Mouse (Mus musculus) lung, adult 2 months (tissue): Measurements from ENCODE around the gene Fgfr3. TPM values are rescaled to one million over a fixed set of nuclear protein-coding genes. Genes with fewer than 3 reads are reported as not detected.

Source experiments
- DNase-seq: peaks from one replicate; pipeline ENCODE4 v3.0.0; 2022
- H3K4me1 ChIP-seq: fragments of 200-500 bp; 2 replicates; pipeline ENCODE4 v1.6.1; 2011; ENCODE audit warnings: low read length; ENCODE audit not compliant: control insufficient read depth, insufficient read depth
- H3K4me3 ChIP-seq: fragments of 200-500 bp; replicated peaks from 2 replicates; pipeline ENCODE3; 2011; ENCODE audit warnings: low read depth, mild to moderate bottlenecking, control low read depth, low read length; ENCODE audit errors: extremely low read depth
- CTCF ChIP-seq: fragments of 200-500 bp; IDR thresholded peaks from 2 replicates; pipeline ENCODE4 v1.5.1; 2011; ENCODE audit warnings: mild to moderate bottlenecking, low read length, control low read depth; ENCODE audit not compliant: insufficient read depth
- POLR2A ChIP-seq: fragments of 200-500 bp; IDR thresholded peaks from 2 replicates; pipeline ENCODE4 v1.6.1; 2011; ENCODE audit warnings: low read depth, mild to moderate bottlenecking, control low read depth, low read length, borderline replicate concordance; ENCODE audit errors: extremely low read depth
- WGBS: fragments of 180-500 bp; shearing (Covaris S2); methylation state at CpG from one replicate; pipeline ENCODE4 v1.1.7; 2018; 5-methylcytosine and 5-hydroxymethylcytosine counted together
- polyA plus RNA-seq: library from polyadenylated mRNA; depleted of rRNA; stranded (reverse); fragments of >200 nt; gene quantifications from 2 replicates; pipeline ENCODE4 v1.2.3, GENCODE M21; 2012

The Fgfr3 gene
- polyA plus RNA-seq, 1 experiment: 237 TPM

DNA sequence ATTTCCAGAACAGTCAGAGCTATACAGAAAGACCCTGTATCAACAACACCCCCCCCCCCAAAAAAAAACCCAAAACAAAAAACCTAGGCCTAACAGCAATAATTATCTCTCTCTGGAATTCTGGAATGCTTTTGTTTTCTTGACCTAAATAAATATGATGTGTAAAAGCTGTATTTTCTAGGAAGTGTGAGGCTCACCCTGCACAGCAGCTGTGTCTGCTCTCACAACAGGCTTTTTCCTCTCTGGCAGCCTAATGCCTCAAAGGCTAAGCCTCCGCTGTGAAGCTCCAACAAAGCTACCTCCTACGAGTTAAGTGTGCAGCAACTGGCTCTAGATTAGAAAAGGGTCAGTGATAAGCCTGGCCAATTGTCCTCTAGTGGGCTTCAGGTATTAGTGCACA is 12.4 kb upstream of the Fgfr3 start:
- H3K4me3 ChIP-seq: no peak overlapping the region
- H3K4me1 ChIP-seq: peaks cover 23% of the 10 kb centered on the region
- no peak for DNase-seq
- 51% methylated on average over 2 of the region's 2 CpGs for WGBS
- TF ChIP-seq CTCF (no peak), POLR2A (no peak)

- TF ChIP-seq POLR2A (no peak), CTCF (no peak)
- Histone ChIP-seq H3K4me3 (no peak overlapping the region), H3K4me1 (0 out of 2 replicates have a peak, but pooled peaks cover 3% of the 10 kb centered on the region)
- DNase-seq: no peak
- 71% methylated on average over 2 of the region's 2 CpGs for WGBS
Observed at GRCm38 (mm10) chr5:33712550-33712949, 8.9 kb upstream of the Fgfr3 start.

DNA sequence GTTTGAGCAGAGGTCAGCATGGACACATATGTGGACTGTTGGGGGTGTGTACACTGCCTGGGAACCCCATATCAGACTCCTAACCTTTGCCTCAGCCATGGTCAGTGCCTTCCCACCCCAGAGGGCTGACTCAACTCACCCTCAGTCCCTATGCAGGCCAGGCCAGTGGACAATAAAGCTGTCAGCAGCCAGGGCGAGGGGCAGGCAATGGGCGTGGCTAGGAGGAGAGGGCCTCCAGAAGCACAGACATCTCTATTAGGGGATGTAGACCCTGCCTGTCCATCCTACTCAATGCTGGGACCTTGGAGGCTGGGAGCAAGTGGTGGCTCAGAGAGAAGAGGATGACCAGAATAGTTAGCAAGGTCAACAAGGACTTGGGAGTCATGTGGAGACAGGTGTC is 6.3 kb upstream of the Fgfr3 start:
- no peak for DNase-seq
- H3K4me3 ChIP-seq: no peak overlapping the region
- no peaks in the 10 kb centered on the region for H3K4me1 ChIP-seq
- WGBS: 80% methylated on average over 2 of the region's 2 CpGs
- TF ChIP-seq POLR2A (no peak), CTCF (no peak)

GRCm38 (mm10) chr5:33716467-33716866 is 5.0 kb upstream of the Fgfr3 start:
- no peak for TF ChIP-seq POLR2A
- no peak for TF ChIP-seq CTCF
- 77% methylated on average over 6 of the region's 6 CpGs for WGBS
- no peak for DNase-seq
- Histone ChIP-seq H3K4me1 (0 out of 2 replicates have a peak, but pooled peaks cover 4% of the 10 kb centered on the region), H3K4me3 (no peak overlapping the region)

DNA sequence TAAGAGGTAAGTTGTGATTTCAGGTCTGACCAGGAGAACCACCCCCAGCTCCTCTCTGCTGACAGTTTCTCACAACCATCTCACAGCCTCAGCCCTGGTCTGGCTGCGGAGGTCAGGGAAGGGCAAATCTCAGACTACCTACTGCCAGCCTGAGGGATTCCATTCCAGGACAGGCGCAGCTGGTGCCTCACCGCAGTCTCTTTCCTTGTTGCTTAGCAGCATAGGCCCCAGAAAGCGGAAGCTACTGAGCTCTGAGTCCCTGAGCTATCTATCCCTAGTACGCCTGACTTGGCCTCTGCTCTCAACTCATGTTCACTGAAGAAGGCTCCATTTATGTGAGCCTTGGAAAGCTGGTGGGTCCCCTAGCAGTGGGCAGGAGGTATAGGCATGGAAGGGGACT is 3.0 kb upstream of the Fgfr3 start:
- 86% methylated on average over 5 of the region's 5 CpGs for WGBS

GRCm38 (mm10) chr5:33720852-33721490 is 503 bp upstream of the Fgfr3 start:
- TF ChIP-seq POLR2A: no peak
- TF ChIP-seq CTCF: no peak
- Histone ChIP-seq H3K4me3 (peak overlapping the region; percentile 89), H3K4me1 (peaks cover 7% of the 10 kb centered on the region; the same call in 1 of the 2 replicates)
- 25% methylated on average over 8 of the region's 8 CpGs for WGBS
- no peak for DNase-seq

More for the DNA sequence above, 3.0 kb upstream of the Fgfr3 start:
- no peak for DNase-seq
- Histone ChIP-seq H3K4me3 (no peak overlapping the region), H3K4me1 (0 out of 2 replicates have a peak, but pooled peaks cover 4% of the 10 kb centered on the region)
- no peak for TF ChIP-seq POLR2A
- TF ChIP-seq CTCF: no peak

- TF ChIP-seq CTCF: 0 out of 2 replicates have a peak, but pooled peaks have one; percentile 2
- TF ChIP-seq POLR2A: no peak
- Histone ChIP-seq H3K4me1 (peaks cover 18% of the 10 kb centered on the region), H3K4me3 (peak overlapping the region; percentile 89)
- WGBS: under 1% methylated on average over 53 of the region's 53 CpGs
- no peak for DNase-seq
Observed at GRCm38 (mm10) chr5:33722266-33723018, 968 bp downstream of the Fgfr3 start.

GRCm38 (mm10) chr5:33723019-33723640 is 1.7 kb downstream of the Fgfr3 start:
- WGBS: 2% methylated on average over 61 of the region's 61 CpGs
- DNase-seq: peak; percentile 54
- no peak for TF ChIP-seq CTCF
- no peak for TF ChIP-seq POLR2A
- peak overlapping the region; percentile 89 for H3K4me3 ChIP-seq
- H3K4me1 ChIP-seq: peaks cover 18% of the 10 kb centered on the region

DNA sequence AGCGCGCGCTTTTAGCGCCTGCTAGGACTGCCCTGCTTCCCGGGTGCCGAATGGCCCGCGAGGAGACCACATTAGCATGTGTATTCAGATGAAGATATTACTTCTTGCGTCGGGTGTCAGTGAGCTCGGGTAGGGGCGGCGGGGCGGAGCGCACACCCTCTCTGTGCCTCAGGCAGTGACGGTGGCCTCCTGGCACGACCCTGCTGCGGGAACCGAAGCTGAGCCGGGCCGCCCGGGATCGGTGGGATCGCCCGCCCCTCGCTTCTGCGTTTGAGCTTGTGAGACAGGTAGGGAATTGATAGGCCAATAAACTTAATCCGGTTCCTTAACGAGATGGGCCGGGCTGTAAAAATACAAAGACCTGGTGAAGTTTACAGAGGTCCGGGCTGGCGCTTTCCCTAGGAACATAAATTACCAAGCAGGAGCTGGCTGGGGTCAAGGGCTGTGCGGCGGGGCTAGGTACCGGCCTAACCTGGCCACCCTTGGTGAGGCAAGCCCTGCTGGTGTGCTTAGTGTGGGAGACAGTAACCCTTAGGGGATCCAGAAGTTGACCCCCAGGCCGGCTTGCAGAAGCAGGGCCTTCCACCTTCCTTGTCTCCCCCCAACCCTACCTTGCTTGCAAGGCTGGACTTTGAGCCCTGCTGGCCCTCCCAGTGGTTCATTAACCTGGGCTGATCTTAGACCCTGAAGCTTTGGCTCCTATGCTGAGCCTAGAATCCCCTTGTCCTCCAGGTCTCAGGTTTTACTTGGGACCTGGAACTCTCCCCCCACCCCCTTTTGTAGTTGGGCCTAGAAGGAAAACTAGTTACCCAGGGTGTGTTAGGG is 2.4 kb downstream of the Fgfr3 start:
- peaks cover 18% of the 10 kb centered on the region for H3K4me1 ChIP-seq
- no peak for DNase-seq
- TF ChIP-seq CTCF (no peak), POLR2A (no peak)
- WGBS: 20% methylated on average over 36 of the region's 36 CpGs
- peak overlapping the region; percentile 89 for H3K4me3 ChIP-seq
